Mouse (Mus musculus) thymus, postnatal 14 days (tissue): ENCODE data around the gene Rab3a.

ENCODE experiments used
- DNase-seq: peaks from one replicate; pipeline ENCODE4 v3.0.0; 2021

Gene Rab3a

DNA sequence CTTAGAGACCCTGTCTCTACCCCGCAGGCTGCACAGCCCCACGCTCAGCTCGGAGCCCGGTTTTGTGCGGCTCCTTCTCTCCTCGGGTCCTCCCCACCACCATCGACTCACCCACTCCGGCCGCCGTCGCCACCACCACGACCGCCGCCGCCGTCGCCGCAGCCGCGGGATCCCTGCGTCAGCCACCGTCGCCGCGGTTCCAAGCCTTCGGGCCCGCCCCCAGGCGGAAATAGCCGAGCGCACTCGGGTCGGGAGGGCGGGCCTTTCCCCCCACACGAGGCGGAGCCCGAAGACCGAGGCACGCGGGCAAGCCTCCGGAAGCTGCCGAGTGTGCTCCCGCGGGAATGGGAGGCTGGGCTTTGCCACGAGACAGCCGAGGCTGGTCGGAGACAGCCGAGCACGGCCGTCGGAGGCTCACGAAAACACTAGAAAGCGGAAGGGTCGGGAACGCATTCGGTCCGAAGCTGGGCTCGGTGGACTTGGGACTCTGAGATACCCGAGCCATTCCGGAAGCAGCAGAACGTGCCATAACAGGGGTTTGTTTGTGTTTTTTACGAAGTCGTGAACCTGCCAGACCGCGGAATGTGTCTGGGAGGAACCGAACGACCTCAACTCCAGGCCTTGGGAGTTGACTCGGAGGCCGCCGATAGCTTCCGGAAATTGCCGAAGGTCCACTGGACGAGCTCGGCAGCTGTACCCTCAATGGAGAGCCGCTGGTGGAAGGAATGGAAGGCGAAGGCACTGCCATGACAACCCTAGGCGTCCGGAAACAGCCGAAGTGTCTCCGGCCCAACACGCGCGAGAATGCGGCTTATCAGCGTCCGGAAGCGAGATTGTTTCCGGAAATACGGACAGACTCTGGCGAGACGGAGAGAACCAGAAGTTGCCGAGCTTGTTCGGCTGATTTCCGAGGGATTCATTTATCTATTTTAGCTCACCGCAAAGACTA lies 22.3 kb downstream of the Rab3a start, which contains the start of gene Pik3r2:
TSS of gene Pik3r2 (minus strand) at position 218 of the 949 bp plus-strand sequence.
- DNase-seq, result peak; percentile 98

GRCm38 (mm10) chr8:70780093-70780492 lies 25.6 kb downstream of the Rab3a start:
- no peak for DNase-seq

DNA sequence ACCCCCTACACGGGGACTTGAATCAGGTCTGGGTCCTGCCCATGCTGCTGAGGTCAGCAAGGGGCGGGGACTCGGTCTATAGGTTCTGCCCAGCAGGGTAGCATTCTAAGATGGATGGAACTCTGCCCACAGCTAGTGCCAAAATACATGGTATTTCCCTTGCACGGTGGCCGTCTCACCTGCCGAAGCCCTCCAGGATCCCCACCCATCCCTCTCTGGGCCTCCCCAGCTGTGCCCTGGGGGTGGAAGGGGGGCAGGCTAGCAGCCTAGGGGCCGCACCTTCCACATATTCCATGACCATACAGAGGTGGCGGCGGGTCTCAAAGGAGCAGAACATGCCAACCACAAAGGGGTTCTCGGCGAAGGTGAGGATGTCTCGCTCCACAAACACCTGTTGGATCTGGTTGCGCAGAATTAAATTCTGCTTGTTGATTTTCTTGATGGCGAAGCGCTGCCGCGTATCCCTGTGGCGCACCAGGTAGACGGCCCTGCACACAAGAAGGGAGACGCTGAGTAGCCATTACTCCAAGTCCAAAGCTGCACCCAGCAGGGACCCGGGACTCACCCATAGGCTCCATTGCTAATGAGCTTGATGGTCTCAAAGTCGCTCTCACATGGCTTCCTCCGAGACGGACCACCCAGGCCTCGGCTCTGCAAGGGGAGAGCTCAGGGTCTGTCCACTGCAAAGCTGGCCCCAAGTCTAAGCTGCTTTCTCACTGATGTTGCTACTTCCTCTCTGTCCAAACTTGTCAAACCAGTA lies 32.0 kb downstream of the Rab3a start:
- no peak for DNase-seq

DNA sequence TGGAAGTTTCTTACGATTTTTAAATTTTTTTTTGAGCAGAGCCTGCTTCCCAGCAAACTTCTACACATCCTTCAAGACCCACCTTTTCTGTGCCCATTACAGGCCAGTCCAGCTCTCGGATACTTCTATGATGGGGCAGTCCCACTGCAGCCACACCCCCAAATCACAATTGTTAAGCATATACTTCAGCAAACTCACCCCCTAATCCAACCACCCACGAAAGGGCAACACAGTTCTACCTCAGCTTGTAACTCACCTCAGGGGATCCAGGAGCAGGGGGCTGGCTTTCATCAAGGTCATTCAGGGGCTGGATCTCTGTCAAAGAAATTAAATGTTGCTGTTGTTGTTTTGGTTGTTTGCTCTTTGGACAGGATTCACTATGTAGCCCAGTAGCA lies 32.6 kb downstream of the Rab3a start:
- no peak for DNase-seq

GRCm38 (mm10) chr8:70787941-70788667 lies 33.6 kb downstream of the Rab3a start:
- no peak for DNase-seq

DNA sequence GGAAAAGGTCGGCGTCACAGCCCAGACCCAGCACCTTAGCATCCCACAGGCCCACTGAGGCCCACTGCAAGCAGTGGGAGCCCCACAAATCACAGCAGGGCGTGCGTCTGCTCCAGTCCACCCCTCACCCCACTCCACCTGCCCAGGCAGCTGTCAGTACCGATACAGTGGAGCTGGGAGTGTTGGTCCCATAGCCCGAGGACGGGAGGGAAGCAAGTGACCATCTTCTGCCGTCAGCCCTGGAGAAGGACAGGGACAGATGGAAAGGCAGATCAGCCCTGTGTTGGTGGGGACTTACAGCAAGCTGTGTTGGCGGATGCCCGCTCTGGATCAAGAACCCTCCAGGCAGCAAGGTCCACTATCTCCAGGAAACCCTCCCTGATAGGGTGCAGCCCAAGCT lies 34.6 kb downstream of the Rab3a start:
- DNase-seq, result no peak

GRCm38 (mm10) chr8:70790846-70791245 lies 36.4 kb downstream of the Rab3a start:
- DNase-seq, result peak; percentile 53

- peak; percentile 88 for DNase-seq
These were observed 36.8 kb downstream of the Rab3a start for GRCm38 (mm10) chr8:70791294-70791701.

DNA sequence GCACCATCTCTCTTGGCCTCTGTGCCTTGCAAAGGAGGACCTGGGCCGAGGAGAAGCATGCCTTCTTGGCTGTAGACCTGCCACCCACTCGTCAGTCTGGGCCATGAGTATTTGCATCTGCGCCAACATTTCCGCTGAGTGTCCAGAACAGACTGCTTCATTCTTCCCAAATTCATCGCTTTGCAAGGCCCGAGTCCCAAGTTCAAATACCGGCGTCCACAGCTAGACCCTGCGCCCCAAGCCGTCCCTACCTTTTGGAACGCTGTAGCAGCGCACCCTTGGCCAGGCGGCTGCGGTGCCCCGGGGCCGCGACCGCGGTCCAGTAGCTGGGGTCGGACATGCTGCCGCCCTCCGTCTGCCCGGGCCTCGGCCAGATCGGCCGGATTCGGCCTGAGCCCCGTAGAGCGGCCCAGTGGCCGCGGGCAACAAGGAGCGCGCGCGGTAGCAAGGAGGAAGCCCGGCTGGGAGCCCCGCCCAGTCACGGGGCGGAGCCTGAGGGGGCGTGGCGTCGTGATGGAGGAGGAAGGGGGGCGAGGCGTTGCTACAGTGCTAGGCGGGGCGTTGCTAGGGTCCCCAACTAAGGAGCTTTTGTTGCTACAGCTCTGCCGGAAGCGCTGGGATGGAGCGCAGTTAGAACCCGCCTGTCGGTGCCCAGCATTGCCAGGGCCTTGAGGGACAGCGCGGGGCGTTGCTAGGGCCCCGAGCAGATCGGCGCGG lies 37.7 kb downstream of the Rab3a start:
- DNase-seq, result peak; percentile 100

DNA sequence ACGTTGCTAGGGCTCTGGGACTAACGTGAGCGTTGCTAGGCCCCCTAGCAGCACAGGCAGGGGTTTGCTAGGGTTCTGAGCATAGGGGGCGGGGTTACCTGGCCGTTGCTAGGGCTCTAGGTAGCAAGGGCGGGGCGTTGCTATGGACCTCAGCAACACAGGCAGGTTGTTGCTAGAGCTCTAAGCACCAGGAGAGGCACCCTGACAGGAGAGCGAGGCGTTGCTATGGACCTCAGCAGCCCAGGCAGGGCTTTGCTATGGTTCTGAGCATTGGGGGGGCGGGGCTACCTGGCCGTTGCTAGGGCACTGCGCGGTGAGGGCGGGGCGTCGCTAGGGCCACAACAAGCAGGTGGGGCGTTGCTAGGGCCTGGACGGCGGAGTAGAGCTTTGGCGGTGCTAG lies 38.2 kb downstream of the Rab3a start:
- DNase-seq, result no peak

DNA sequence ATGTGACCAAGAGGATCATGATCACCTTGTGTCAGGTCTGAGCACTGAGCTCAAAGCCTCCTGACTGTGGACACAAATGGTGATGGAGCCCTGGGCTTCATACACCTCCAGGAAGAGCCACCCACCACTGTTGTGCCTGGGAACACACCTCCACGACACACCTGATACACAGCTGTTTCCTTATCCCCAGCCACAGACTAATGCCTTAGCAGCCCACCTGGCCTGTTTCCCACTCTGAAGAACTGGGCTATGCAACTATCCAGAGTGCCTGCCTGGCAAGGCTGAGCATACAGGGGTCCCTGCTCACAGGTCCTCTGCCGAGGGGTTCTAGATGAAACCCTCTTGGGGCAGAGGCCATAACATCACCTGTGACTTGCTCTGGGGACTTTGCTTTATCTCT lies 39.7 kb downstream of the Rab3a start:
- no peak for DNase-seq

- no peak for DNase-seq
These were observed 40.9 kb downstream of the Rab3a start for GRCm38 (mm10) chr8:70795370-70795769.

- DNase-seq, result peak; percentile 41
These were observed 42.1 kb downstream of the Rab3a start for GRCm38 (mm10) chr8:70796403-70797080.

- peak; percentile 84 for DNase-seq
These were observed 42.9 kb downstream of the Rab3a start for GRCm38 (mm10) chr8:70797081-70798070.

GRCm38 (mm10) chr8:70798281-70798680 lies 43.8 kb downstream of the Rab3a start:
- DNase-seq, result no peak

- DNase-seq, result peak; percentile 56
These were observed 46.2 kb downstream of the Rab3a start for GRCm38 (mm10) chr8:70800648-70801047.

- peak; percentile 84 for DNase-seq
These were observed 46.7 kb downstream of the Rab3a start for GRCm38 (mm10) chr8:70801156-70801555.

DNA sequence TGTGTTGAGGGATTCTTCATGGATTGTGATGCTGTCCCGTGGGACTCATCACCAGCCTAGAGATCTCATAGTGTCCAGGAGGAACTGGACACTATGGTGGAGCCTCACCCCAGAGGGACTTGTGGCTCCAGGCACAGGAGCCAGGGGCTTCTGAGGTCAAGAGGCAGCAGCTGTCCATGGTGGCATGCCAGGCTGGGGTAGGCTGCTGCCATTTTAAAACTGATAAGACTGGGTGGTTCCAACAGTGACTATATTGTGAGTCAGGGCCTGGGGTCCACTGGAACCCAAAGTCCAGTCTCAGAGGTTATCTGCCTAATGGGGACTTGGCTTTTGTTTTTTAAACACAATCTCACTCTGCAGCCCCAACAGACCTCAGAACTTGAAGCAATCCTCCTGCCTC lies 47.4 kb downstream of the Rab3a start:
- DNase-seq, result no peak

- no peak for DNase-seq
These were observed 48.5 kb downstream of the Rab3a start for GRCm38 (mm10) chr8:70802786-70803510.
